Mouse (Mus musculus): ENCODE results near the gene Fam98b.

Gene Fam98b

GRCm38 (mm10) chr2:117249255-117250000 lies at the start of gene Fam98b:
Fam98b (plus strand) TSS chr2:117249739.
- peak; percentile 82 to 88 for DNase-seq (ENCODE audit: low spot score in 2 of 2)

- no peak for DNase-seq (ENCODE audit: low spot score in 2 of 2)
Observed at GRCm38 (mm10) chr2:117200869-117201338, 48.6 kb upstream of the Fam98b start.

GRCm38 (mm10) chr2:117203350-117203749 lies 46.2 kb upstream of the Fam98b start:
- no peak for DNase-seq (ENCODE audit: low spot score in 2 of 2)

- DNase-seq (ENCODE audit: low spot score in 2 of 2), result no peak
Observed at GRCm38 (mm10) chr2:117204534-117204933, 45.0 kb upstream of the Fam98b start.

GRCm38 (mm10) chr2:117205066-117205465 lies 44.5 kb upstream of the Fam98b start:
- no peak for DNase-seq (ENCODE audit: low spot score in 2 of 2)

GRCm38 (mm10) chr2:117210416-117211085 lies 39.0 kb upstream of the Fam98b start:
- no peak for DNase-seq (ENCODE audit: low spot score in 2 of 2)

GRCm38 (mm10) chr2:117216152-117216551 lies 33.4 kb upstream of the Fam98b start:
- no peak for DNase-seq (ENCODE audit: low spot score in 2 of 2)

- DNase-seq (ENCODE audit: low spot score in 2 of 2), result no peak
Observed at GRCm38 (mm10) chr2:117217695-117218216, 31.8 kb upstream of the Fam98b start.

GRCm38 (mm10) chr2:117219536-117219935 lies 30.0 kb upstream of the Fam98b start:
- no peak for DNase-seq (ENCODE audit: low spot score in 2 of 2)

GRCm38 (mm10) chr2:117222651-117223050 lies 26.9 kb upstream of the Fam98b start:
- no peak for DNase-seq (ENCODE audit: low spot score in 2 of 2)

GRCm38 (mm10) chr2:117228601-117229125 lies 20.9 kb upstream of the Fam98b start:
- no peak for DNase-seq (ENCODE audit: low spot score in 2 of 2)

- no peak for DNase-seq (ENCODE audit: low spot score in 2 of 2)
Observed at GRCm38 (mm10) chr2:117230261-117230660, 19.3 kb upstream of the Fam98b start.

GRCm38 (mm10) chr2:117231257-117231656 lies 18.3 kb upstream of the Fam98b start:
- peak; percentile 73 to 87 for DNase-seq (ENCODE audit: low spot score in 2 of 2)

- no peak for DNase-seq (ENCODE audit: low spot score in 2 of 2)
Observed at GRCm38 (mm10) chr2:117241953-117242352, 7.6 kb upstream of the Fam98b start.

GRCm38 (mm10) chr2:117250001-117250510 lies 517 bp downstream of the Fam98b start:
- no peak for DNase-seq (ENCODE audit: low spot score in 2 of 2)

- no peak for DNase-seq (ENCODE audit: low spot score in 2 of 2)
Observed at GRCm38 (mm10) chr2:117255415-117255814, 5.9 kb downstream of the Fam98b start.

- no peak for DNase-seq (ENCODE audit: low spot score in 2 of 2)
Observed at GRCm38 (mm10) chr2:117257617-117258016, 8.1 kb downstream of the Fam98b start.

GRCm38 (mm10) chr2:117262184-117262583 lies 12.6 kb downstream of the Fam98b start:
- DNase-seq (ENCODE audit: low spot score in 2 of 2), result no peak

- peak in 1 of 2 experiments; percentile 67 for DNase-seq (ENCODE audit: low spot score in 2 of 2)
Observed at GRCm38 (mm10) chr2:117263786-117264408, 14.4 kb downstream of the Fam98b start.

- no peak for DNase-seq (ENCODE audit: low spot score in 2 of 2)
Observed at GRCm38 (mm10) chr2:117288291-117288690, 38.8 kb downstream of the Fam98b start.

GRCm38 (mm10) chr2:117299596-117300448 lies 50.3 kb downstream of the Fam98b start:
- DNase-seq (ENCODE audit: low spot score in 2 of 2), result no peak
